Mouse (Mus musculus): Measurements from ENCODE around the gene Gm21541.
"Not testable (repeated sequence)": the region's sequence is repeated elsewhere in the genome, so short reads cannot be mapped to it uniquely, and the experiment has no call there.

Gm21541 gene

DNA sequence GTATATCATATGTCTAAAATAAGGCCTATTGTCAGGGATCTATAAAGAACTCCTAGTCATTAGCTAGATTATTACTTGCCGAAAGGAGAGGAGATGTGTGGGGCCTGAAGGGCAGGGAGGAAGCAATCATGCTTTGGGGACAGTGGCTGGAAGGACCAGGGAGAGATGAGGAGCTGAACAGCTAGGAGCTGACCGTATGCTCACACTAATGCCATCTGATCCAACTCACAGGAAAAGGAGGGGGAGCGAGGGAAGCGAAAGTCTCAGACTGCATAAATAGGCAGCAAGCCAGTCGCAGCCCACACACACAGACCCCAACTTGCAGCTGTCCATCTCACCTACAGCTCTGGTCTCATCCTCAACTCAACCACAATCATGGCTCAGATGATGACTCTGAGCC lies at the start of gene Gm21541:
Gm21541 (plus strand) TSS at position 301 of the 400 bp plus-strand sequence.
- not testable (repeated sequence) for DNase-seq (ENCODE audit: low spot score)

DNA sequence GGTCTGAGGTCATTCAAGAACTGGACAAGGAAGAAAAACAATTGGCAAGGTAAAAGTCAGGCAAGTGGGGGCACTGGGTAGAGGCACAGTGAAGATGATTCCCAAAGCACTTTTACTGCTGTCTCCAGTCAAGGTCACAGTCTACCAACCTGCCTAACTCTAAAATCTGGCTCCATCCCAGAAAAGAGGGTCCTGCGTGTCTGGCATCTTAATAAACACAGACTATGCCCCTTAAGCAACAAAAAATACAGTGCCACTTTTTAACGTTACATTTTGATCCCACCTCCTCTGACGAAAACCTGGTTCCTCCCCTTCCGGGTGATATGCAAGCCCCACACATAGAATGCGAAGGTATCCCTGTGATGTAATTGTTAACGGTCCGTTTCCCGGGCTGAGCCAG lies 37.9 kb downstream of the Gm21541 start, which contains the start of gene Gm20878:
Gm20878 (plus strand) TSS at position 301 of the 400 bp plus-strand sequence.
- DNase-seq (ENCODE audit: low spot score): not testable (repeated sequence)
